Mouse (Mus musculus) naive thymus-derived CD4-positive, alpha-beta T cell, adult 5 months (primary cell): Measurements from ENCODE around the gene Sox8. TPM values are rescaled to one million over a fixed set of nuclear protein-coding genes. Genes with fewer than 3 reads are reported as not detected.

ENCODE experiments used
- polyA plus RNA-seq: library from polyadenylated mRNA; unstranded; fragments of 100-300 nt; shearing (Covaris generic); gene quantifications from one replicate; pipeline ENCODE4 v1.2.1, GENCODE M21; 2017

Gene Sox8
- 0.12 TPM for polyA plus RNA-seq

GRCm38 (mm10) chr17:25570648-25571452 is at the start of gene Sox8:
Gene Sox8 (minus strand): TSS chr17:25570686.

GRCm38 (mm10) chr17:25578920-25579319 is 8.4 kb upstream of the Sox8 start, which contains the start of gene Lmf1:
Gene Lmf1 (plus strand): TSS chr17:25579085.

Other genes with a start within 250 kb of the Sox8 start
- gene Tpsab1, start 225.1 kb downstream of the Sox8 start, polyA plus RNA-seq = not detected
- gene Tpsb2, start 204.4 kb downstream of the Sox8 start, polyA plus RNA-seq = not detected
- not detected for gene Tpsg1, start 201.4 kb downstream of the Sox8 start, polyA plus RNA-seq
- not detected for gene Cacna1h, start 136.9 kb downstream of the Sox8 start, polyA plus RNA-seq
- gene Tekt4, start 116.1 kb downstream of the Sox8 start, polyA plus RNA-seq = not detected
- not detected for gene Sstr5, start 73.4 kb downstream of the Sox8 start, polyA plus RNA-seq
- gene Lmf1, start 8.4 kb upstream of the Sox8 start, polyA plus RNA-seq = 17.9 TPM
- not detected for gene Gng13, start 146.5 kb upstream of the Sox8 start, polyA plus RNA-seq
- 7.1 TPM for gene Chtf18, start 156.7 kb upstream of the Sox8 start, polyA plus RNA-seq
- gene Rpusd1, start 157.0 kb upstream of the Sox8 start, polyA plus RNA-seq = 4.9 TPM
- not detected for gene Mslnl, start 165.4 kb upstream of the Sox8 start, polyA plus RNA-seq
- gene Msln, start 183.7 kb upstream of the Sox8 start, polyA plus RNA-seq = not detected
- gene Narfl, start 203.1 kb upstream of the Sox8 start, polyA plus RNA-seq = 21.6 TPM
- gene Haghl, start 215.0 kb upstream of the Sox8 start, polyA plus RNA-seq = 25.7 TPM
- gene Ccdc78, start 215.9 kb upstream of the Sox8 start, polyA plus RNA-seq = not detected
- gene Fam173a, start 222.2 kb upstream of the Sox8 start, polyA plus RNA-seq = 109 TPM
- gene AC134908.4, start 225.0 kb upstream of the Sox8 start, polyA plus RNA-seq = not detected
- gene Metrn, start 226.4 kb upstream of the Sox8 start, polyA plus RNA-seq = 28.3 TPM
- gene Fbxl16, start 238.4 kb upstream of the Sox8 start, polyA plus RNA-seq = not detected